Mouse (Mus musculus): Measurements from ENCODE around the gene Adprm. TPM values are rescaled to one million over a fixed set of nuclear protein-coding genes. Genes with fewer than 3 reads are reported as not detected.

Adprm gene
- polyA plus RNA-seq, 1 experiment = 15.4 TPM

DNA sequence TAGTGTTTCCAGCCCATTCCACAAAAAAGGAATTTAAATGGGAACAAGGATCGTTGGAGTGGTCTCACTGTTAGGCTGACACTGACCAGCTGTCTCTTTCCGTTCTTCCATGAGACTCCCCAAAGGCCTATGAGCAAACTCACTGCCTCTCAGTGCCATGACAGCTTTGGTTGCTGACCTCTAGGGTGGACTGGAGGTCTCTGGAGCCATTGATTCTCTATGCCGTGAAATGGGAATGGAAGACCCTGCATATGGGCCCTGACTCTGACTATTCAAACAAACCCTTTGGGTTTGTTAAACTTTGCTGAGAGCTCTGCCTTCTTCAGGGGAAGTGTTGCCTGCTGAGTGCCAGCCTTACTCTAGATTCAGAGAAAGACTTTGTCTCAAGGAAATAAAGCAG is 15.3 kb upstream of the Adprm start:
- 89% methylated on average over 3 of the region's 3 CpGs for WGBS
- no peak overlapping the region for H3K27ac ChIP-seq (ENCODE audit: control insufficient read depth, insufficient read depth, low read depth, low read length, poor library complexity)
- no peak overlapping the region for H3K4me3 ChIP-seq (replicated peaks; ENCODE audit: control insufficient read depth, low read depth, low read length)
- H3K4me1 ChIP-seq (ENCODE audit: control insufficient read depth, insufficient read depth, low read length) = no peaks in the 10 kb centered on the region; the same call in 1 of the 2 replicates
- no peak for TF ChIP-seq CTCF (IDR thresholded peaks at IDR 0.05; ENCODE audit: control insufficient read depth, insufficient read depth, low read length)
- TF ChIP-seq POLR2A (IDR thresholded peaks at IDR 0.05; ENCODE audit: borderline replicate concordance, control insufficient read depth, low read depth, low read length) = no peak

DNA sequence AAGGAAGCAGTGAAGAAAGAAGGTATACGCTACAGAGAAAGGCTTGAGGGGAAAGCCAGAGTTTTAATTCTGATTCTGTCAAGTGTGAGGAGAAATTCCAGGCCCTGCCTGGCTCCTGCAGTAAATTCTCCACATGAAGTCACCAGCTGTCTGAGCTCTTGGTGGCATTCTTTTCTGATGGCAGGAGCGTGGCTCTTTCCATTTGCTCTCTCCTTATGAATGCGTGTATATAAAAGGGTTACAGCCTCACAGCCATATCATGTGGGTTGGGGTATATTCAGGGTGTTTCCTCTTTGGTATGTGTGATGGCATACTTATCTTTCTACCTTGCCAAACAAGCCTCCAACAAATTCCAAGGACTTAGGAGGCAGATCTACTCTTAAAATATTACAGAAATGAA is 10.3 kb upstream of the Adprm start:
- no peaks in the 10 kb centered on the region for H3K4me1 ChIP-seq (ENCODE audit: control insufficient read depth, insufficient read depth, low read length)
- 83% methylated on average over 3 of the region's 3 CpGs for WGBS
- H3K4me3 ChIP-seq (replicated peaks; ENCODE audit: control insufficient read depth, low read depth, low read length) = no peak overlapping the region
- no peak overlapping the region for H3K27ac ChIP-seq (ENCODE audit: control insufficient read depth, insufficient read depth, low read depth, low read length, poor library complexity)
- no peak for TF ChIP-seq POLR2A (IDR thresholded peaks at IDR 0.05; ENCODE audit: borderline replicate concordance, control insufficient read depth, low read depth, low read length)
- TF ChIP-seq CTCF (IDR thresholded peaks at IDR 0.05; ENCODE audit: control insufficient read depth, insufficient read depth, low read length) = no peak

DNA sequence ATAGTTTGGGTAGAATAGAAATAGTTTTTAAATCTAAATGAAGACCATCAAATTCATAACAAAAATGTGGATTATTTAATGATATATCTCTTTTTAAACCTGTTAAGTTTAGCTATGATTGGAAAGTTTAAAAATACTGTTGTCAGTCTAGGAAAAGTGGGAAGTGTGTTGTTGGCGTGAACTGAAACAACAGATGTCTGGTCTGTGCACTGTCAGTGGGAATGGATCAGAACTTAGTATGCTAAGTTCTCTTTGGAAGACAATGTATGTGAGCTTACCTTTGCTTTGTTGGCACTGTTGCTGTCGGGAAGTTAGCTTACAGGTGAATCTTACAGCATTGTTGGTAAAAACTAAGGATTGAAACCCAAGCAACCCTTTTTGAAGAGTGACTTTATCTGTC is 8.9 kb upstream of the Adprm start:
- H3K4me1 ChIP-seq (ENCODE audit: control insufficient read depth, insufficient read depth, low read length) = no peaks in the 10 kb centered on the region
- WGBS = 81% methylated on average over 2 of the region's 2 CpGs
- TF ChIP-seq POLR2A (IDR thresholded peaks at IDR 0.05; ENCODE audit: borderline replicate concordance, control insufficient read depth, low read depth, low read length) = no peak
- TF ChIP-seq CTCF (IDR thresholded peaks at IDR 0.05; ENCODE audit: control insufficient read depth, insufficient read depth, low read length) = no peak
- no peak overlapping the region for H3K27ac ChIP-seq (ENCODE audit: control insufficient read depth, insufficient read depth, low read depth, low read length, poor library complexity)
- no peak overlapping the region for H3K4me3 ChIP-seq (replicated peaks; ENCODE audit: control insufficient read depth, low read depth, low read length)

DNA sequence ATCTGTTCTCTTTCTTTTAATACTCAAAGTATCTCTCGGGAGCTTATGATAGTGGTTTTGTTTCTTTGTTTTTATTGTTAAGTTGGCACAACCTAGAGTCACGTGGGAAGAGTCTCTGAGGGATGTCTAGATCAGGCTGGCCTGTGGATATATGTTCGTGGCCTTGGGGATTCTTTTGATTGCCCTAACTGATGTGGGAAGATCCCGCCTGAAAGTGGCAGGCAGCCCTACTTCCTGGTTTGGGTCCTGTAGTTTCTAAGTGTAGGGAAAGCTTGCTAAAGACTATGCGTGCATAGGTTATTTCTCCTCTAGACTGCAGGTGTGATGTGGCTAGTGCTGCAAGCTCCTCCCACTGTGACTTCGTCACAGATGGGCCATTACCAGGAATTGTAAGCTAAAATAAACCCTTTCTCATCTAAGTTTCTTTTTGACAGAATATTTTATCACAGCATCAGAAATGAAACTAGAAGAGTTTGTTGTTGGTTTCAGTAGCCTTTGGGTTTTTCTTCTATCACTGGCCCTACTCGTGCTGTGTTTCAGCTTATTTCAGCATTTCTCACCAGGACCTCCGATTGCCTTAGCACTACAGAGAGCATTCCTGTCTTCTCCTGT is 2.5 kb upstream of the Adprm start:
- H3K27ac ChIP-seq (ENCODE audit: control insufficient read depth, insufficient read depth, low read depth, low read length, poor library complexity) = no peak overlapping the region
- TF ChIP-seq POLR2A (IDR thresholded peaks at IDR 0.05; ENCODE audit: borderline replicate concordance, control insufficient read depth, low read depth, low read length) = no peak
- WGBS = 78% methylated on average over 8 of the region's 8 CpGs
- H3K4me1 ChIP-seq (ENCODE audit: control insufficient read depth, insufficient read depth, low read length) = peaks cover 2% of the 10 kb centered on the region
- H3K4me3 ChIP-seq (replicated peaks; ENCODE audit: control insufficient read depth, low read depth, low read length) = no peak overlapping the region

DNA sequence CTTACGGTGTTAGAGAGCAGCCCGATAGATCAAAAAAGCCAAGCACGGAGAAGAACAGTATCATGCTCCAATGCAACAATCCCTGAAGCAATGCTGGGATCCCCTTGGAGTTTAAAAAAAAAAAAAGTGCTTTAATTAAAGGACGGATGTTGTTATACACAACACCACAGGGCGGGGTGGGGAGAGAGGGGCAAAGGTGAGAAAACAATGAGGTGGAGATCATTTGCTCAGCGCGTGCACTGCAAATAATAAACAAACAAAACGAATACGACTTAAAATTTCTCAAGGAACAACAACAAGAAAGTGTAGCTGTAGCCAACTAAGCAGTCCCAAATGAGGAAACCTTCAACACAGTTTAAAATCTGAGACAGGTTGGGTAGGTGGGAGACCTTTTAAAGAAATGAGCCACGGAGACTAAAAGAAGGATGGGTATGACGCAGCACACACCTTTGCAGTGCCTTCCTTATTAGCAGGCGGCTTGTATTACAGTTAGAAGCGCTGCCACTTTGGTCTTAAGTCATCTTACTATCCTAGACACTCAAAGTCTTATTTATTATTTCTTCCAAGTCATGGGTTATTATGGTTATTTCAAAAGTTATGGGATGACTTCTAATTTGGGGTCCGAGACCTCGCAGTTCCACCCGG is 596 bp downstream of the Adprm start:
- WGBS = 14% methylated on average over 16 of the region's 16 CpGs
- Histone ChIP-seq H3K4me1 (ENCODE audit: control insufficient read depth, insufficient read depth, low read length) (peaks cover 4% of the 10 kb centered on the region), H3K27ac (ENCODE audit: control insufficient read depth, insufficient read depth, low read depth, low read length, poor library complexity) (peak overlapping the region; percentile 91), H3K4me3 (replicated peaks; ENCODE audit: control insufficient read depth, low read depth, low read length) (peak overlapping the region; percentile 87)
- TF ChIP-seq POLR2A (IDR thresholded peaks at IDR 0.05; ENCODE audit: borderline replicate concordance, control insufficient read depth, low read depth, low read length) (no peak), CTCF (IDR thresholded peaks at IDR 0.05; ENCODE audit: control insufficient read depth, insufficient read depth, low read length) (no peak)

DNA sequence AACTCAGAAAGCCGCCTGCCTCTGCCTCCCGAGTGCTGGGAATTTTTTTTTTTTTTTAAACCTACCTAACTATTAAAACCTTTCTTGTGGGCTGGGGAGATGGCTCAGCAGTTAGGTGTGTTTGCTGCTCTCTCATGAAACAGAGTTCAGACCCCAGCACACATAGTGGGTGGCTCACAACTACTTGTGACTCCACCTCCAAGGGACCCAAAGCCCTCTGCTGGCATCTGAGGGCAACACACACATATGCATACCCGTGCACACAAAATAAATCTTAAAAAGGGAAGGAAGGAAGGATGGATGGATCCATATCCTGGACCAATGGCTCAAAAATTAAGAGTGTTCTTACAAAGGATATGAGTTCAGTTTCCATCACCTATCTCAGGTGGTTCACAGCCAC is 3.1 kb downstream of the Adprm start:
- H3K4me3 ChIP-seq (replicated peaks; ENCODE audit: control insufficient read depth, low read depth, low read length) = no peak overlapping the region
- 69% methylated on average over 3 of the region's 3 CpGs for WGBS
- H3K4me1 ChIP-seq (ENCODE audit: control insufficient read depth, insufficient read depth, low read length) = peaks cover 8% of the 10 kb centered on the region
- no peak overlapping the region for H3K27ac ChIP-seq (ENCODE audit: control insufficient read depth, insufficient read depth, low read depth, low read length, poor library complexity)
- TF ChIP-seq POLR2A (IDR thresholded peaks at IDR 0.05; ENCODE audit: borderline replicate concordance, control insufficient read depth, low read depth, low read length) (no peak), CTCF (IDR thresholded peaks at IDR 0.05; ENCODE audit: control insufficient read depth, insufficient read depth, low read length) (no peak)

DNA sequence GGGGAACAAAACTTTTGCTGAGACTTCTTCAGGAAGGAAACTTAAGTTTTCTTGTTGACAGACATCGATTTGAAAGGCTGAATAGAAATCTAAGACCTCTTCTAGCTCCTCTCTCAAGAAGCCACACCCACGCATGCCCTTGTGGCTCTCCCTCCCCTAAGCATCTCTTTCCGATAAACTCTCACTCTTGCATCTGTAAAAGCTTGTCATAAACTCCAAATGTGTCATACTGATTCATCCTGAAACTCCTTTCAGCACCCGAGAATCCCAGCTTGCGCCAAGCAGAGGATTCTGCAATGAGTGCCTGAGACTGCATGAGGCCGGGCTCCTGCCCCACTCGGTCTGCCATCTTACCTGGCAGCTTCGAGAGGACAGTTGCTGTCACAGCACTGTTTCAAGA is 3.9 kb downstream of the Adprm start:
- 80% methylated on average over 8 of the region's 8 CpGs for WGBS

DNA sequence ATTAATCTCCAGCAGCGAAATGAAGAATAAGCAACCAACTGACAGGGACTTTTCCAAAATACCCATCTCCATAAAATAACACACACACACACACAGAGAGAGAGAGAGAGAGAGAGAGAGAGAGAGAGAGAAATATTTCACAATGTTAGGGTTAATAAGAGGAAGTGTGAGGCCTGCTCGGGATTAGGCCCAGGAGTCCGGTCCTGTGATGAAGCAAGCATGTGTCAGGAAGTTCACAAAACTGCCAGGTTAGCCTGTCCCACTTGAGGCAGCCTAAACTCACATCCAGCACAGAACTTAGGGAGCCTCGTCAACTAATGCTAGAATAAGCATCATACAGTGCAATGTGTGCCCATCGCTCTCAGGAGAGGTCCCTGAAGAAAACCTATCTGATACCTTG is 5.2 kb downstream of the Adprm start:
- 31% methylated on average over 5 of the region's 5 CpGs for WGBS
- H3K27ac ChIP-seq (ENCODE audit: control insufficient read depth, insufficient read depth, low read depth, low read length, poor library complexity) = no peak overlapping the region
- no peak for TF ChIP-seq POLR2A (IDR thresholded peaks at IDR 0.05; ENCODE audit: borderline replicate concordance, control insufficient read depth, low read depth, low read length)
- TF ChIP-seq CTCF (IDR thresholded peaks at IDR 0.05; ENCODE audit: control insufficient read depth, insufficient read depth, low read length) = no peak

More for the DNA sequence above, 3.9 kb downstream of the Adprm start:
- H3K27ac ChIP-seq (ENCODE audit: control insufficient read depth, insufficient read depth, low read depth, low read length, poor library complexity) = no peak overlapping the region
- H3K4me3 ChIP-seq (replicated peaks; ENCODE audit: control insufficient read depth, low read depth, low read length) = no peak overlapping the region
- no peak for TF ChIP-seq CTCF (IDR thresholded peaks at IDR 0.05; ENCODE audit: control insufficient read depth, insufficient read depth, low read length)
- no peak for TF ChIP-seq POLR2A (IDR thresholded peaks at IDR 0.05; ENCODE audit: borderline replicate concordance, control insufficient read depth, low read depth, low read length)
- peaks cover 6% of the 10 kb centered on the region for H3K4me1 ChIP-seq (ENCODE audit: control insufficient read depth, insufficient read depth, low read length)

More for the DNA sequence above, 5.2 kb downstream of the Adprm start:
- H3K4me3 ChIP-seq (replicated peaks; ENCODE audit: control insufficient read depth, low read depth, low read length) = no peak overlapping the region
- peaks cover 6% of the 10 kb centered on the region for H3K4me1 ChIP-seq (ENCODE audit: control insufficient read depth, insufficient read depth, low read length)
